Mouse (Mus musculus) retina, embryonic 14.5 days (tissue): ENCODE data around the gene Syt10.
"Not testable (repeated sequence)": the region's sequence is repeated elsewhere in the genome, so short reads cannot be mapped to it uniquely, and the experiment has no call there.

Experiments used
- DNase-seq: peaks from one replicate; pipeline ENCODE4 v3.0.0-alpha.2; 2015; ENCODE audit warnings: low spot score

Gene Syt10

GRCm38 (mm10) chr15:89841364-89842017, at the start of gene Syt10:
Gene Syt10 (minus strand): TSS chr15:89841860.
- peak; percentile 67 for DNase-seq

GRCm38 (mm10) chr15:89883799-89884198, 42.1 kb upstream of the Syt10 start:
- DNase-seq: no peak

GRCm38 (mm10) chr15:89878981-89879380, 37.3 kb upstream of the Syt10 start:
- DNase-seq: no peak

GRCm38 (mm10) chr15:89816098-89816497, 25.6 kb downstream of the Syt10 start:
- peak; percentile 74 for DNase-seq

GRCm38 (mm10) chr15:89804478-89804877, 37.2 kb downstream of the Syt10 start:
- no peak for DNase-seq

- DNase-seq: no peak
Observed at GRCm38 (mm10) chr15:89779928-89780327, 61.7 kb downstream of the Syt10 start.

GRCm38 (mm10) chr15:89766016-89766415, 75.6 kb downstream of the Syt10 start:
- DNase-seq: not testable (repeated sequence)

- DNase-seq: no peak
Observed at GRCm38 (mm10) chr15:89733611-89734010, 108.0 kb downstream of the Syt10 start.
